Mouse (Mus musculus) kidney, postnatal 25 days (tissue): ENCODE data around the gene Eml5.

Experiments used
- DNase-seq, 2 experiments: peaks; one replicate each; pipeline ENCODE4 v3.0.0; 2021; ENCODE audit warnings: mixed read lengths in 2 of 2

Eml5 gene

DNA sequence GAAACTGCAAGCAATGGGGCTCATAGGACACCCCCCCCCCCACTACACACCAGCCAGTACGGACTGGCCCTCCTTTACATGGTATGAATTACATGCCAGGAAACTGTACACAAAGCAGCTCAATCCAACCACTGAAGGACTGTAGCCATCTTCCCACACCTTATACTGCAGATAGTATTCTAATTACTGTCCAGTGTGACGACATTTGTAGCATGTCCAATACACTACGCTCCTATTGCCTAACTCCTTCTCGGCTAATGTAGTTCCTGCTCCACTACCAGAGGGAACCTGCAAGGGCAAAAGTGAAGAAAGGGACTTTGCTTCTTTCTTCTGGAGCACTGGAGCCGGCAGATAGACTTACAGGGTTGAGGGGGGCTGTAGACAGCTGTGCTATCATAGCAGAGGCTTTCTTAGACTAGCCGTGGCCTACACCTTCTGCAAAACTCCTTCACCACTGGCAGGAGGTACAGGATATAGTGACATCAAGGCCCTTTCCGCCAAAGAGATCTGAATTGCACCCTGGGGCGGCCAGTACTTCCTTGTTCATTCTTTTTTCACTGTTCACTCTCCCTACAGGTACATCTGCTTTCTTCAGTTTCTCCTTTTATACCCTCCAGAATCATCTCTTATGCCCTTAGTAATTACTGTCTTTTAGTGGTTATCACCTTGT, 68.2 kb downstream of the Eml5 start:
- no peak for DNase-seq

DNA sequence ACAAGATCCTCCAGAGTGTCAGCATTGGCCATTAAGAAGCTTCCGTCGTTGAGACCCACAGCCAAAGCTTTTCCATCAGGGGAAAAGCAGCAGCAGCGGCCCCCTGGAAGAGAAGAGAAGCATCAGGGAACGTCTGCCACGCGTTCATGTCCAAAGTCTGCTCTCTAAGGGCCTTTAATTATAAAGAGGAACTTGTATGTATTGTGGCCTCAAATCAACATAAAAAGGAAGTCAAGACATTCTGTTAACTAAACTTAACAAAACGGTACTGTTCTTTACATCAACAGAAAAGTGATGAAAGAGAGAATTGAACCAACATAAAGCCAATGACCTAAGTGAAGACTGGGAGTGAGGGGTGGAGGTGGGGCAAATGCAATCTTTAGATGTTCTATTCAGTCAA, 70.2 kb downstream of the Eml5 start:
- no peak for DNase-seq

DNA sequence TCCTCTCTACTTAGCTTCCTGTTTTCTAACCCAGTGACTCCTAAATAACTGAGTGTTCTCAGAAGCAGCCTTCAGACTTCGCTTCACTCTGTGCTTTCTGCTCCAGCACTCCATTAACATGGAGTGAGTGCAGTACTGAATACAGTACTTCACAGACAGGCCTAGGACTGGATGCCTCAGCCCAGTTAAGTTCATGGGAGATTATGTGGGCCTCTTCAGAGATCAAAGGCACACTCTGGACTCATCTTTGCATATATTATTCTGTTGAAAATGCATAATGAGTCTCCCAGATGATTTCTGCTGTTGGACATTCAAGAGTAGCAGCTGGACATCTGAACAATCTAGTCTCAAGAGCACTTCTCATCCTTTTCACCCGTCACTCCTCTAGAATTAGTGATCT, 80.5 kb downstream of the Eml5 start:
- DNase-seq = no peak

DNA sequence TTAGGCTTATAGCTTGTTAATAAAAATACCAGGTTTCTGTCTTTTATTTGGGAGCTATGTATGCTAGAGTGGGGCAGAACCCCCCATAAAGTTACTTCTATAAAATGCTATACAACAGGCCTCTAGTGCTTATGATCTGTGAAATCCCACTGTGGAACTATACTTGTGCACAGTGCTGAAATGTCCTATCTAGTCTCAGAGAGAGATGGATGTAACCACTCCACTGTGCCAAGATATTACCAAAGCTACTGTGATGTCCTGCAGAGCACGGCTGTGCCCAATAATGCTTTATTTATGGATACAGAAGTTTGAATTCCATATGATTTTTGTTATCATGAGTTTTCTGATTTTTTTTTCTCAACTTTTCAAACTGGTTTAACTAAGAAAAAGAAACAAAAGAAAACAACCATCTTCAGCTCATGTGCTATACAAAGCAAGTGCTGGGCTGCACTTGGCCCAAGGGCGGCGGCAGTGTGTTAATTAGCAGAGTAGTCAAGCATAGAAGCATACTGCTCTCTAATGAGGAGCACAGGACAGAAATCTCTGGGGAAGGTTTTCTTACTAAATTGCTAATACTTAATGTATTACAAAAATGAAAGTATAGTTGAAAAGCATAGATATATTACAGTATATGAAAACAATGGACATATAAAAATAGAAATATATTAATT, 97.1 kb downstream of the Eml5 start:
- no peak for DNase-seq

DNA sequence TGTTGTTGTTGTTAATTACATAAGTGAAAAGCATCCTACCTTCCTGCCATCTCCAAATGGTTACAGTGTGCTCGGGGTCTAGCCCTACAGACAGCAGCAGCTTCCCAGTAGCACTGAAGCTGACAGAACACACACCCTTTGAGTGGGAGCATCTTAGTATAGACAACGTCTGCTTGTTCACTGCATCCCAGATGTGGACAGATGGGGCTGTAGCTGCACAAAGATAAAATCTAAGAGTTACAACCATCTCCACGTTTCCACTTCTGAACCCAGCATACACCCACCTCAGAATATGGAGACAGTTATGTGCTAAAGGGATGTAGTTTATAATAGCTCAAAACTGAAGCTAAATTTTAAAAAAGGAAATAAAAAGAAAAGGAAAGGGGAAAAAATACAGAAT, 99.0 kb downstream of the Eml5 start:
- no peak for DNase-seq

DNA sequence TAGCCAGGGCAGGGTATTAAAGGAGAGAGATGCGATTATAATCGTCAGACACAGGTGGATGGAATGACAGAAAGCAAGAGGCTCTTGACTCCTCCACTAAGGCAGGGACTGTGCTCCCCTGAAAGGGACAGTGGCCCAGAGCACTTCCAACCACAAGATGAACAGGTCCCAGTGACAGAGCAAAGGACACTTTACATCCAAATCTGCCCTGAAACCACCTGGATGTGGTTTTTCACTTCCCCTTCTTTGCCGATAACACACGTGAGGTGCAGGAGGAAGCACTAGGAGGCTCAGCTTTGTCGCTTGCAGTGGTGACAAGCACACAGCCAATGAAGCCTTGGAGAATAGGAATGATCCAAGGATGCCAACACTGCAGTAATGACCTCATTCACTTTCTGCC, 101.0 kb downstream of the Eml5 start:
- DNase-seq = no peak

DNA sequence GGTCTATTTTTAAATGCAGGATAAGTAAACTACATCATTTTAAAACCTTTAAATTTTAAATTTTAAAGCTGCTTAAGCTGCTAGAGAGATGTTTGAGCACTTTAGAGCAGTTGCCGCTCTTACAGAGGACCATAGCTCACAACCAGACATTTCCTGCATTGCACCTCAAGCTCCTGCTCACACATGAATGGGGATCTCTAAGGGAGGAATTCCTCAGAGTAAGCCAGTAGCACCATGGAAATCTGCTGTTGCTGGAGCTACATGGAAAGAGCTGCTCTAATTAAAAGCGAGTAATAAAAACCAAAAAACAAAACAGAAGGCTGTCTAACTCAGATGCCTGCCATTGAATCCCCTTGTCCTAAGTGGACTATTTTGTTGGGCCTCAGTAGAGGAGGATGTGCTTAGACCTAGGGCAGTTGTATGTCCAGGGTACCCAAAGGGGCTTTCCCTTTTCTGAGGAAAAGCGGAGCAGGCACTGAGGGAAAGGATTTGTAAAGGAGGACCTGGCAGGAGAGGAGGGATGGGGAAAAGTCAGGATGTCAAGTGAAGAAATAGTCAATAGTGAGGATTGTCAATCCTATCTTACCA, 105.5 kb downstream of the Eml5 start:
- no peak for DNase-seq

DNA sequence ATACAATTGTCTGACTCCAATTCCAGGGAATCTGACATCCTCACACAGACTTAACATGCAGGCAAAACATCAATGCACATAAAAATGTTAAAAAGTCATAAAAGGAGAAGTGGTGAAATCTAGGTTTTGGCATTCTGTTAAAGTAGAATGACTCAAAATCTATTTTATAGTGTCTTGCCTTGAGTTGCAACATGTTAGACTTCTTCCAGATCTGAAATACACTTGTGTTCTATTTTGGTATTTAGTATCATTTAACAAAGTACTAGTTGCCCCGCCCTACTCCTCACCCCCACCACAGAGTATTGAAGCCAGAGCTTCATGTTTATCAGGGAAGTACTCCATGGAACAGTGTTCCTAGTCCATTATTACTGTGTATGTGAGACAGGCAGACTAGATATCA, 117.0 kb downstream of the Eml5 start:
- DNase-seq = no peak

DNA sequence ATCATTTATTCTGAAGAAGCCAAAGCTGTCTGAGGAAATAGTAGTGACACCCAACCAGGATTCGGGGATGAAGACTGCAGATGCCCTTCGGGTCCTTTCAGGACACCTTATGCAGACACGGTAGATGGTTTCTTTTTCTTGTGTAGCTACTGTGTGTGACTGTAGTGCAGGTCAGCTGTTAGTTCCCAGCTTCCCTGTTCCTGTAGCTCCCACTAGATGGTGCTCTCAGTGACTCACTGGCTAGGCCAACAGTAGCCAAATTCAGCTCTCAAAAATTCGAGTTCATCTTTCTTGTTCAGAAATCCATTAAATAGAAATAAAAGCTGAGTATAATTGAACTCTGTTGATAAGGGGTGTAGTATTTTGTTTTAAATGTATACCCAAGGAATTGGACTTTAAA, 122.1 kb downstream of the Eml5 start:
- peak in 1 of 2 experiments; percentile 41 for DNase-seq

DNA sequence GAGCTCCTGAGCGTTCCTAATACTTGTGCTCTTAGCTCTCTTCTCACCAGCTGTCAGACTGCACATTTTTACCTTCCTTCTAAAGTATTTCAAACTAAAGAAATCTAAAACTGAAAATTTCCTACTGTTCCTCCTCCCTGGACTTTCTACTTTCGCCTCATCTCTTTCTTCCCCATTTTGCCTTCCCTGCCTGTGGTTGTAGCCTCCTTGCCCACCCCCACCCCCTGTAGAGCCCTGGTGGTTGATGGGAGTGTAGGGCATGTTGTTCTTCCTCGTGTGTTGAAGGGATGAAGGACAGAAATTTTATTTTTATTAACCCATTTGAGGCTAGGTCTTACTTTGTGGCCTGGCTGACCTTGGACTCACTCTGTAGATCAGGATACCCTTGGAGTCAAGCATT, 123.8 kb downstream of the Eml5 start:
- no peak for DNase-seq

DNA sequence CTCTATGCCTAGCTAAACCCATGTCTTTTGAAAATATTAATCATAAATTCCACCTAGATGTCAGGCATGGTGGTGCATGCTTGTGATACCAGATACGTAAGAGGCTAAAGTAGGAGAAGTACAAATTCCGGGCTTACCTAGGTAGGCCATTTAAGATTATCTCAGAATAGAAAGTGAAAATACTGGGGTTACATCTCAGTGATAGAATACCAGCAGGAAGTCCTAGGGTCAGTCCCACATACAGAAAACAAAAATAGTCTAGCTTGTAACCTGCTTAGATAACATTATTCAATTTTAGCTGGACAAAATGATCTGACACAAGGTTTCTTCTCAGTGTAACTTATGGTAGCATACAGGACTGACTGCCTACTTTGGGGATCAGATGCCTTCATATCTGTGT, 135.0 kb downstream of the Eml5 start:
- DNase-seq = no peak

DNA sequence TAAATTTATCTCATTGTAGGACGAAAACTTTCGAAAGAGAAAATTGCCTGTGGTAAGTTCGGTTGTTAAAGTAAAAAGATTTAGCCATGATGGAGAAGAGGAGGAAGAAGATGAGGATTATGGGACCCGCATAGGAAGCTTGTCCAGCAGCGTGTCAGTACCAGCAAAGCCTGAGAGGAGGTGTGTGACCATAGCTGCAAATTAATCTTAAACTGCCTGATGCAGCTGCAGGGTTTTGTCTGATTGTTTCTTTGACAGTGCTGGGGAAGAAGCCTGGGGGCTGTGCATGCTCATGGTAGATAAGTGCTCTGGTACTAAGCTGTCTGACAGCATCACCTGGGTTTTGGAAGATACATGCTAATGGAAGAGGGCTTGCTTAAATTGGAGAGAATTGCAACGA, 141.6 kb downstream of the Eml5 start:
- DNase-seq = no peak

DNA sequence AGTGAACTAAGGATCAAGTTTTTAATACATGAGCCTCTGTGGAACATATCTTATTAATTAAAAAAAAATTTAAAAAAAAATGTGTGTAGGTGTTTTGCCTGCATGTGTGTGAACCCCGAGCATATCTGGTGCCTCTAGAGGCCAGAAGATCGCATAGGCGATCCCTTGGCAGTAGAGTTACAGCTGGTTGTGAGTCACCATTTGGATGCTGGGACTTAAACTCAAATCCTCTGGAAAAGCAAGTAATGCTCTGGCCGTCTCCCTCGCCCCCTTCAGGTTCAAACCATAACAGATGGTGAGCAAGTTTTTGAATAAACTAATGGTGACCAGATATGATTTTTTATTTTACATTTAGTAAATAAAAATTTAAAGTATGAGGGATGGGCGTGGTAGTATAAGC, 143.6 kb downstream of the Eml5 start:
- no peak for DNase-seq

DNA sequence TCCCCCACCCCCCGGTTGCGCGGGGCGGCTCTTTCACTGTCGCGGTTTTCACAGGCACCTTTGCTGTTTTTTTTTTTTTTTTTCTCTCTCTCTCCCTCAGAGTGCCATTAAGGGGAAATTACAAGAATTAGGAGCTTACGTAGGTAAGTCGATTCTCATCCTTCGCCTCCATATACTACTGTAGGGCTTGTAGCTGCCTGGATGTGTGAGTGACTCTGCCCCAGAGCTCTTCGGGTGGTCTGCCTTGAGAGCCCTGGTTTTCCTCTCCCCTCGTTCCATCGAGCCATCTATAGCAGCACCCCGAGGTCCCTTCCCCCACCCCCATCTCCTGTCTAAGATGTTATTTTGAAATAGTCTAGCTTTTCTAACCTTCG, 153.9 kb downstream of the Eml5 start:
- DNase-seq = no peak

DNA sequence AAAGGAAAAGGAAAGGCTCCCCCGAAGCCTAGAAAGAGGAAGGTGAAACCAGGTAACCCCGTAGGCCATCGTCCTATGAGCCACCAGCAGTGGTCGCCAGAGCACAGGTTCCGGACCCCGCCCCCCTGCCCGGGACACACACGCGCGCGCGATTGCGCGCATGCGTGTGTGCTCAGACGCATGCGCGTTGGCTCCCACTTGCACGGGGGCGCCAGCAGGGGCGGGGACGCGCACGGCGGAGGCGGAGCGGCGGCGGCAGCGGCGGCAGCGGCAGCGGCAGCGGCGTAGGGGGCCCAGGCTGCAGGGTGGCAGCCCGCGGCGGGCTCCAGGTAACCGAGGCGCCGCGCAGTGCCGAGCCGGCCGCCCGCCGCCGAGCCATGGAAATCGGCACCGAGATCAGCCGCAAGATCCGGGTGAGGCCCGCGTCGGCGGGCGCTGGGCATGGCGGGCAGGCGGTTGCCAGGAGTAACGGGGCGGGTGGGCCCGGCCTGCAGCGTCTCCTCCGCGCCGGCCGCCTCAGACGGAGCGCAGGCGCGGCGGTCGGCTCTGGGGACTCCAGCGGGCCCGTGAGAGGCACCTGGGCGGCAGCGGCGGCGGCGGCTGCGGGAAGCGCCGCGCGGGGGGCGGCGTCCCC, 154.4 kb downstream of the Eml5 start, which contains the start of gene Zc3h14:
Gene Zc3h14 (plus strand): TSS at position 219 of the 634 bp plus-strand sequence.
- DNase-seq = peak; percentile 96

DNA sequence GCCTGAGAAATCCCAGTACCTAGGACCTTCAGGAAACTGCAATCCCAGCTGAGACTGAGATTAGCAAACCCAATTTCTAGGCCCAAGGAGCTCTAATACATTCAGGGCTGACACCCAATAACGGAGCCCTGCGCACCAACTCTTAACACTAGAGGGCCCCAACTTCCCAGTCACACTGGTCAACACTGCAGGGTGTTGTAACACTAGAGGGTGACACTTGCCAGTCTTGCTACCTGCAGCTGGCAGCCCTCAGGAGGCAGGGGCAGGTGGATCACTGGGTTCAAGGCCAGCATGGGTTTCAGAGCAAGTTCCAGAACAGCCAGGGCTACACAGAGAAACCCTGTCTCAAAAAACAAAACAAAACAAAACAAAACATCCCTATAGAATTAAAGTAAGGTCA, 155.2 kb downstream of the Eml5 start:
- peak; percentile 72 to 85 for DNase-seq

DNA sequence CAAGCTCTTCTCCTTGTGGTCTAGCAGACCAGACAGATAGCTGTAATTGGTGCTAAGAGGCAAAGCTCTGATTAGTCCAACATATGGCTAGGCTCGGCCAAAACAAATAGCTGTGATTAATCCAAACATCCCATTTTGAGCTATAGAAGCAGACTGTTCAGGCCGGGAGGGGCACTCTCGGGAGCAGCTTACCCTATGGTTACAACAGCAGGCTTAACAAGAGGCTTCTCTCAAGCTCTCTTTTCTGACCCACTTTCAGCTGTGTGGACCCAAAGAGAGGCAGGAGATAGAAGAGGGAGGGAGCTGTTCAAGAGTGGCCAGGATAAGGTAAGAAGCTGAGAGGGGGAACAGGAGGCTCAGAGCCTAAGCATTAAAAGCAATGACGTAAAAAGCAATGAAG, 155.7 kb downstream of the Eml5 start:
- DNase-seq = no peak

DNA sequence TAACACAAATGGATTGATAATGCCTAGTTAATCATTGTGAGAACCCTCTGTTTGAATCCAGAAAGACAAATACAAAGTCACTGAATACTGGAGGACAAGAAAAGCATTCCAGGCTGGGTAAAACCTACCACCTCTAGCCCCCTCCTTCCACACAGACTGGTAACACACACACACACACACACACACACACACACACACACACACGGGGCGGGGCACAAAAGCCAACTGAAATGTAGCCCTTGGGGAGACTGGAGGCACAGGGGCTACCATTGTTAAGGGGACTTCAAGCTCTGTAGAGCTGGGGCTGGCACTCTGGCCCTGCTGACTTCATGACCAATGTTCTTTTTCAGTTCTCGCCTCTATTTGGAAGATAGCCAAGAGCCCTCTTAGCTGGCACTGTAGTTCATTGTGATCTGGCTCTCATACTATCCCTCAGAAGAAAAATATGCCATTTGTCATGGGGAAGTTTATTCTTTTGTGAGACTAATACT, 160.2 kb downstream of the Eml5 start:
- DNase-seq = peak in 1 of 2 experiments; percentile 4

DNA sequence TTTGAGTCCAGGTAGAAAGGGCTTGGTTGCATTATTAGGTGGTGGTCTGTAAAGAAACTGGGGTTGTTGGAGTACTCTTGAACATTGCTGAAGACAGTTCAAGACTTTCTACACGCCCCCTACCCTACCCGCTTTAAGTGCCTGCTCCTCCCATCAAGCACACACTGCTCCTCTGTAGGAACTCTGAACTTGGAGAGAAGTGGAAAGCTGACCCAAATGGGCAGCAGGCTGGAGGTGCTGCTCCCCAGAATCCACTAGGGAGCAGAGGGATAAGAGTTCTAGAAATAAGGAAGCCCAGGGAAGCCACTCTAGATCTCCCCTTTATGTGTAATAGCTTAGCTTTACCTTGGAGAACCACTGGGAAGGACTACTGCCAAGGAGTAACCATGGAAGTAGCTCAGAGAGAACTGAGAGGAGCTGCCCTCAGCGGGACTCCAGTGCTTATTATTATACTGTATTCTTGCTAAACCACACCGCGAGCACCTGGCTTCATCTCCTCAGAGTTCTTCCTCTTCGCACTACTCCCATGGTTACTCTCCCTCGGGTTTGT, 163.4 kb downstream of the Eml5 start:
- DNase-seq = no peak

DNA sequence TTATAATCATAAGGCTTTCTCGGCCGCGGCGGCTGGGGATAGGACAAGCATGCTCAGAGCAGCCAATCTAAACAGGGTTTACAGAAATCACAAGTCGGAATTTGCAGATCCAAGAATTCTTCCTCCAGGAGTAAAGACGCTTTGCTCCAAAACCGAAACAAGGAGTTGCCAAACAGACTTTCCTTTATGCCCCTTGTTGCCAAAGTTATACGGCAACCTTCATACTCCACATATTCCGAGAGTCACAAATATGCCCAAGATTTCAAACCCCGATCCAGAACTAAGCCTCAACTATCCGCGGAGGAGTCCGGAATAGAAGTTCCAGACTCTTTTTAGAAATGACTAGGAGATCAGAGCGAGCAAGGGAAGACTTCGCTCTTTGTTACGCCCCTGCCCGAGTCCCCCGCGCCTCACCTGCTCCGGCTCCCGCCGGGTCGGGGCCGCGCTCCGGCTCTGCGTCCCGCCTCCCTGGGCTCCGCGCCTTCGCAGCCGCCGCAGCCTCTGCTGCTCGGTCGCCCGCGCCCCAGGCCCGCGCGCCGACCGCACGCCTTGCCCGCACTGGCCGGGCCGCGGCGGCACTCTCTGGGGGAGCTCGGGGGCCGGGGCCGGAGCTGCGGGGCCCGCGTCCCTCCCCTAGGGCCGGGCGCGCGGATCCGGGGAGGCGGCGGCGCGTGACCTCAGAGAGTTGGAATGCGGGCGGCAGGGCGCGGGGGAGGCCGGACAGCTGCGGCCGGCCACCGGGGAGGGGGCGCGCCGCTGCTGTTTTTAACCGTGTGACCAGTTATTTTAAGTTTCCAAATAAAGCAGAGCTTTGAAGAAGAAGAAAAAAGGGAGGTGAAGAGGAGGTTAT, 164.1 kb downstream of the Eml5 start, which contains the start of gene Ptpn21:
Gene Ptpn21 (minus strand): TSS at position 455 of the 850 bp plus-strand sequence.
- peak; percentile 77 to 86 for DNase-seq
